Mouse (Mus musculus) lung, postnatal 0 days (tissue): ENCODE data around the gene Slco1c1.

ENCODE experiments used
- CTCF ChIP-seq: IDR thresholded peaks from 2 replicates; pipeline ENCODE4 v1.5.1; 2016; ENCODE audit warnings: antibody characterized with exemption, mild to moderate bottlenecking
- EP300 ChIP-seq: IDR thresholded peaks from 2 replicates; pipeline ENCODE4 v1.6.1; 2016; ENCODE audit warnings: antibody characterized with exemption, mild to moderate bottlenecking, control low read depth

DNA sequence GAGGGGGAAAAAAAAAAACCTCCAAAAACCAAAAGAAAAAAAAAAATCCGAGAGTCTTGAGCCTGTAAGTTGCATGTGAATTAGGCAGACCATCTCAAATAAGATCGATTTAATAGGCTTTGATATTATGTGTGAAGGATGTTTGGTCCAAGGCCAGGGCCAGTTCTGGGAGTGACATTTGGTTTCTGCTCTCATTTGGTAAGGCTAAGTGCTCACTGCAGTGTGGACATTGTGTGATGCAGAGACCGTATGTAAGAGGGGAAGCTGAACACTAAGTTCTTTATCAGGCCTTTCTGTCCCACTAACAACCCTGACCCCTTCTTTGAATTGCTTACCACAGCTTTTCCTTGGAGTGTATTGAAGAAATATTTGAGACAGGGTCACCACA, 44.4 kb downstream of the Slco1c1 start:
- TF ChIP-seq CTCF: no peak
- no peak for TF ChIP-seq EP300
